Mouse (Mus musculus): ENCODE data around the gene Calcr. TPM values are rescaled to one million over a fixed set of nuclear protein-coding genes. Genes with fewer than 3 reads are reported as not detected.

Gene Calcr
- total RNA-seq (2012; rRNA removed) (not detected in 2 replicates), total RNA-seq (2014; rRNA removed) (not detected in 2 replicates), polyA plus RNA-seq (2012; ENCODE audit: insufficient read length, low read depth) (not detected in 2 replicates)

- dilution Hi-C loops (cut with MboI; ENCODE audit: extremely low pct_ligation_motif_present, extremely low pct_unique_long_range_greater_than_20kb, low sequenced_read_pairs) (no loop called here), in situ Hi-C loops (cut with MboI; ENCODE audit: low pct_ligation_motif_present, low pct_unique_long_range_greater_than_20kb, low sequenced_read_pairs) (no loop called here)
- Histone ChIP-seq H3K9ac (ENCODE audit: insufficient read depth, low read depth) (no peak within 1 kb of the TSS), H3K4me3 (replicated peaks in 1 of 3; ENCODE audit: low read depth in 2 of 3, low read length in 2 of 3, poor library complexity in 1 of 3) (no peak within 1 kb of the TSS), H3K36me3 (replicated peaks in 1 of 2; ENCODE audit: control insufficient read depth in 1 of 2, insufficient read depth in 1 of 2, low read length in 1 of 2) (no peaks in the 10 kb centered on the region), H3K79me2 (replicated peaks; ENCODE audit: control insufficient read depth, extremely low read depth, insufficient read depth, poor library complexity, severe bottlenecking) (no peaks in the 10 kb centered on the region), H3K27ac (ENCODE audit: insufficient read depth, low read depth) (no peak within 1 kb of the TSS), H3K9me3 (replicated peaks; ENCODE audit: low read length) (no peaks in the 10 kb centered on the region), H3K4me1 (ENCODE audit: control insufficient read depth in 1 of 2, insufficient read depth in 2 of 2) (no peaks in the 10 kb centered on the region), H3K27me3 (replicated peaks) (no peaks in the 10 kb centered on the region), H3K4me2 (ENCODE audit: insufficient read depth, low read depth, poor library complexity, severe bottlenecking) (no peak within 1 kb of the TSS)
- TF ChIP-seq MAX (IDR thresholded peaks at IDR 0.05; ENCODE audit: low read length) (no peak), MYC (IDR thresholded peaks at IDR 0.05; ENCODE audit: low read depth, low read length) (no peak), ZMIZ1 (IDR thresholded peaks at IDR 0.05; ENCODE audit: low read depth, low read length) (no peak)
- DNase-seq (ENCODE audit: extremely low read depth): no peak
Observed at GRCm38 (mm10) chr6:3764230-3764764, at the start of gene Calcr. TSS of gene Calcr (minus strand) at chr6:3764714.

GRCm38 (mm10) chr6:3767485-3767884, 3.0 kb upstream of the Calcr start:
- dilution Hi-C loops (cut with MboI; ENCODE audit: extremely low pct_ligation_motif_present, extremely low pct_unique_long_range_greater_than_20kb, low sequenced_read_pairs): no loop called here

GRCm38 (mm10) chr6:3763171-3763967, 1.1 kb downstream of the Calcr start:
- no peak for DNase-seq (ENCODE audit: extremely low read depth)
- Histone ChIP-seq H3K79me2 (replicated peaks; ENCODE audit: control insufficient read depth, extremely low read depth, insufficient read depth, poor library complexity, severe bottlenecking) (no peaks in the 10 kb centered on the region), H3K27me3 (replicated peaks) (no peaks in the 10 kb centered on the region), H3K4me3 (replicated peaks in 1 of 3; ENCODE audit: low read depth in 2 of 3, low read length in 2 of 3, poor library complexity in 1 of 3) (no peak overlapping the region), H3K9me3 (replicated peaks; ENCODE audit: low read length) (no peaks in the 10 kb centered on the region), H3K4me1 (ENCODE audit: control insufficient read depth in 1 of 2, insufficient read depth in 2 of 2) (no peaks in the 10 kb centered on the region), H3K36me3 (replicated peaks in 1 of 2; ENCODE audit: control insufficient read depth in 1 of 2, insufficient read depth in 1 of 2, low read length in 1 of 2) (no peaks in the 10 kb centered on the region), H3K4me2 (ENCODE audit: insufficient read depth, low read depth, poor library complexity, severe bottlenecking) (no peak overlapping the region), H3K27ac (ENCODE audit: insufficient read depth, low read depth) (no peak overlapping the region), H3K9ac (ENCODE audit: insufficient read depth, low read depth) (no peak overlapping the region)
- TF ChIP-seq HCFC1 (IDR thresholded peaks at IDR 0.05; ENCODE audit: low read depth, low read length) (no peak), MEF2A (IDR thresholded peaks at IDR 0.05; ENCODE audit: borderline replicate concordance, low read depth, low read length) (no peak), TCF12 (IDR thresholded peaks at IDR 0.05; ENCODE audit: low read depth, low read length) (no peak), PAX5 (IDR thresholded peaks at IDR 0.05; ENCODE audit: low read length) (no peak), RCOR1 (conservative IDR thresholded peaks at IDR 0.05; ENCODE audit: low read depth, low read length) (no peak), ZC3H11A (IDR thresholded peaks at IDR 0.05; ENCODE audit: low read depth, low read length) (no peak), RAD21 (IDR thresholded peaks at IDR 0.05; ENCODE audit: low read depth, low read length) (no peak)
- in situ Hi-C loops (cut with MboI; ENCODE audit: low pct_ligation_motif_present, low pct_unique_long_range_greater_than_20kb, low sequenced_read_pairs): no loop called here
- dilution Hi-C loops (cut with MboI; ENCODE audit: extremely low pct_ligation_motif_present, extremely low pct_unique_long_range_greater_than_20kb, low sequenced_read_pairs): no loop called here

More at GRCm38 (mm10) chr6:3767485-3767884, 3.0 kb upstream of the Calcr start:
- H3K27ac ChIP-seq (ENCODE audit: insufficient read depth, low read depth): no peak overlapping the region
- no peaks in the 10 kb centered on the region for H3K27me3 ChIP-seq (replicated peaks)
- no peaks in the 10 kb centered on the region for H3K9me3 ChIP-seq (replicated peaks; ENCODE audit: low read length)
- TF ChIP-seq MEF2A (IDR thresholded peaks at IDR 0.05; ENCODE audit: borderline replicate concordance, low read depth, low read length): no peak
- TF ChIP-seq NRF1 (IDR thresholded peaks at IDR 0.05; ENCODE audit: low read depth, low read length): no peak
- no peak for TF ChIP-seq TBP (conservative IDR thresholded peaks at IDR 0.05; ENCODE audit: low read depth, low read length)
- no peak for TF ChIP-seq RCOR1 (conservative IDR thresholded peaks at IDR 0.05; ENCODE audit: low read depth, low read length)
- no peak for TF ChIP-seq ELF1 (IDR thresholded peaks at IDR 0.05; ENCODE audit: low read depth, low read length)
- TF ChIP-seq ZNF384 (IDR thresholded peaks at IDR 0.05; ENCODE audit: low read depth, low read length): no peak
- TF ChIP-seq ZKSCAN1 (IDR thresholded peaks at IDR 0.05; ENCODE audit: borderline replicate concordance, low read depth, low read length): no peak
- no peak for TF ChIP-seq JUN (IDR thresholded peaks at IDR 0.05; ENCODE audit: insufficient read depth, low read depth, low read length)
- no peak for TF ChIP-seq ZC3H11A (IDR thresholded peaks at IDR 0.05; ENCODE audit: low read depth, low read length)
- no peak for TF ChIP-seq UBTF (IDR thresholded peaks at IDR 0.05; ENCODE audit: low read depth, low read length)
- no peak for TF ChIP-seq CHD1 (IDR thresholded peaks at IDR 0.05; ENCODE audit: low read depth, low read length)
- TF ChIP-seq BHLHE40 (IDR thresholded peaks at IDR 0.05; ENCODE audit: low read depth, low read length): no peak
- TF ChIP-seq USF1 (IDR thresholded peaks at IDR 0.05; ENCODE audit: low read depth, low read length): no peak
- no peak for TF ChIP-seq IRF4 (IDR thresholded peaks at IDR 0.05; ENCODE audit: low read depth, low read length)
- TF ChIP-seq USF2 (conservative IDR thresholded peaks at IDR 0.05; ENCODE audit: low read depth, low read length): no peak
- no peak for TF ChIP-seq MAZ (IDR thresholded peaks at IDR 0.05; ENCODE audit: low read depth, low read length)
- no peak for DNase-seq (ENCODE audit: extremely low read depth)
- no peak overlapping the region for H3K4me3 ChIP-seq (replicated peaks in 1 of 3; ENCODE audit: low read depth in 2 of 3, low read length in 2 of 3, poor library complexity in 1 of 3)
- no peaks in the 10 kb centered on the region for H3K4me1 ChIP-seq (ENCODE audit: control insufficient read depth in 1 of 2, insufficient read depth in 2 of 2)
- H3K79me2 ChIP-seq (replicated peaks; ENCODE audit: control insufficient read depth, extremely low read depth, insufficient read depth, poor library complexity, severe bottlenecking): no peaks in the 10 kb centered on the region
- H3K9ac ChIP-seq (ENCODE audit: insufficient read depth, low read depth): no peak overlapping the region
- H3K36me3 ChIP-seq (replicated peaks in 1 of 2; ENCODE audit: control insufficient read depth in 1 of 2, insufficient read depth in 1 of 2, low read length in 1 of 2): no peaks in the 10 kb centered on the region
- H3K4me2 ChIP-seq (ENCODE audit: insufficient read depth, low read depth, poor library complexity, severe bottlenecking): no peak overlapping the region
- in situ Hi-C loops (cut with MboI; ENCODE audit: low pct_ligation_motif_present, low pct_unique_long_range_greater_than_20kb, low sequenced_read_pairs): no loop called here
